Mouse (Mus musculus) activated CD4-positive, CD25-positive, alpha-beta regulatory T cell, adult 4 months (primary cell): ENCODE measurements around the gene Gnptab. TPM values are rescaled to one million over a fixed set of nuclear protein-coding genes. Genes with fewer than 3 reads are reported as not detected.

Experiments
- ATAC-seq: one replicate; pipeline ENCODE4 v1.8.0; 2017
- polyA plus RNA-seq, 2 experiments: library from polyadenylated mRNA; unstranded; fragments of 100-300 nt; shearing (Covaris generic); gene quantifications; one replicate each; pipeline ENCODE4 v1.2.1; 2017

Gene Gnptab
- polyA plus RNA-seq, 2 experiments from 2014 or later = 3.4 to 4.8 TPM

GRCm38 (mm10) chr10:88380002-88380401, 1.1 kb downstream of the Gnptab start:
- no peak for ATAC-seq

- ATAC-seq = no peak
Observed at GRCm38 (mm10) chr10:88380430-88381060, 1.6 kb downstream of the Gnptab start.

- ATAC-seq = no peak
Observed at GRCm38 (mm10) chr10:88381286-88381685, 2.4 kb downstream of the Gnptab start.

GRCm38 (mm10) chr10:88382009-88382408, 3.1 kb downstream of the Gnptab start:
- ATAC-seq = no peak

GRCm38 (mm10) chr10:88383479-88383878, 4.5 kb downstream of the Gnptab start:
- ATAC-seq = no peak

- ATAC-seq = no peak
Observed at GRCm38 (mm10) chr10:88384081-88384480, 5.1 kb downstream of the Gnptab start.

- ATAC-seq = no peak
Observed at GRCm38 (mm10) chr10:88385290-88385689, 6.4 kb downstream of the Gnptab start.

- ATAC-seq = no peak
Observed at GRCm38 (mm10) chr10:88385758-88386157, 6.8 kb downstream of the Gnptab start.

GRCm38 (mm10) chr10:88386251-88386650, 7.3 kb downstream of the Gnptab start:
- no peak for ATAC-seq

GRCm38 (mm10) chr10:88389576-88389975, 10.6 kb downstream of the Gnptab start:
- peak; percentile 85 for ATAC-seq

GRCm38 (mm10) chr10:88390096-88390790, 11.3 kb downstream of the Gnptab start:
- peak; percentile 22 for ATAC-seq

- ATAC-seq = no peak
Observed at GRCm38 (mm10) chr10:88391495-88391894, 12.6 kb downstream of the Gnptab start.

- ATAC-seq = no peak
Observed at GRCm38 (mm10) chr10:88392181-88392847, 13.4 kb downstream of the Gnptab start.

GRCm38 (mm10) chr10:88398668-88399243, 19.8 kb downstream of the Gnptab start:
- no peak for ATAC-seq

GRCm38 (mm10) chr10:88399271-88399670, 20.3 kb downstream of the Gnptab start:
- no peak for ATAC-seq

- no peak for ATAC-seq
Observed at GRCm38 (mm10) chr10:88403021-88403420, 24.1 kb downstream of the Gnptab start.

- no peak for ATAC-seq
Observed at GRCm38 (mm10) chr10:88404220-88404619, 25.3 kb downstream of the Gnptab start.

- peak; percentile 94 for ATAC-seq
Observed at GRCm38 (mm10) chr10:88405812-88406211, 26.9 kb downstream of the Gnptab start.

- ATAC-seq = no peak
Observed at GRCm38 (mm10) chr10:88407875-88408631, 29.1 kb downstream of the Gnptab start.

- no peak for ATAC-seq
Observed at GRCm38 (mm10) chr10:88409751-88410150, 30.8 kb downstream of the Gnptab start.

GRCm38 (mm10) chr10:88412290-88412995, 33.5 kb downstream of the Gnptab start:
- ATAC-seq = no peak

GRCm38 (mm10) chr10:88417686-88418085, 38.8 kb downstream of the Gnptab start:
- no peak for ATAC-seq
